Mouse (Mus musculus) MEL-GATA-1-ER (cell line): ENCODE results near the gene Ceacam14.

Source experiments
- DNase-seq: peaks from one replicate; pipeline ENCODE4 v3.0.0-alpha.2; 2012; ENCODE audit warnings: low read depth; ENCODE audit errors: extremely low read depth

Ceacam14 gene

DNA sequence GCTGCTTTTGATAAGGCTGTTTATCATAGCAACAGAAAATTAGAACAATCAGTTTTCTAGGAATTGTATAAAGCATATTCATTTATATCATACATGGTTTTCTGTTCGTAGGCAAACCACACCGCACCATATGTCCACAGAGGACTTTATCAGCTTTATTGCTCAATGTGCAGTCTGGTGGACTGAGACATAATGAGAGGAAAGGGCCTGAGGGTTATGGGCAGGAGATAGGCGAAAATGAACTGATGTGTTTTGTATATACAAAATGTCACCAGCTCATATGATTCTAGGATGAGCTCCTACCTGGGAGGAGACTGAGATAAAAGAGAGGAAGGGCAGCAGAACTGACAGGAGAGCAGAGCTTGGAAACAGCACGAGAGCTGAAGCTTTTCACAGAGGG lies at the start of gene Ceacam14:
Ceacam14 (plus strand) TSS at position 301 of the 400 bp plus-strand sequence.
- DNase-seq = no peak
